Mouse (Mus musculus): Measurements from ENCODE around the gene Sf3a1. TPM values are rescaled to one million over a fixed set of nuclear protein-coding genes. Genes with fewer than 3 reads are reported as not detected.

Sf3a1 gene
- total RNA-seq, 2 experiments from 2014 or later = 24.8 to 42.4 TPM

Other genes starting within 250 kb of the Sf3a1 start
- 4.0 and 4.1 TPM in 2 replicates for gene Slc35e4, start 245.7 kb upstream of the Sf3a1 start, total RNA-seq (2015)
- gene Slc35e4, start 245.7 kb upstream of the Sf3a1 start, total RNA-seq (2017) = 7.4 and 7.9 TPM in 2 replicates
- gene Tcn2, start 228.2 kb upstream of the Sf3a1 start, total RNA-seq (2015) = 108 and 109 TPM in 2 replicates
- 57.0 and 66.9 TPM in 2 replicates for gene Tcn2, start 228.2 kb upstream of the Sf3a1 start, total RNA-seq (2017)
- 28.5 and 31.1 TPM in 2 replicates for gene Pes1, start 196.4 kb upstream of the Sf3a1 start, total RNA-seq (2015)
- 60.7 and 86.6 TPM in 2 replicates for gene Pes1, start 196.4 kb upstream of the Sf3a1 start, total RNA-seq (2017)
- gene 4930556J24Rik, start 183.6 kb upstream of the Sf3a1 start, total RNA-seq (2015) = not detected in 2 replicates
- gene 4930556J24Rik, start 183.6 kb upstream of the Sf3a1 start, total RNA-seq (2017) = not detected in 2 replicates
- 0.22 TPM in 1 of 2 replicates, not detected in the other for gene Gal3st1, start 176.7 kb upstream of the Sf3a1 start, total RNA-seq (2015)
- gene Gal3st1, start 176.7 kb upstream of the Sf3a1 start, total RNA-seq (2017) = not detected in 2 replicates
- not detected in 2 replicates for gene Sec14l4, start 128.9 kb upstream of the Sf3a1 start, total RNA-seq (2015)
- gene Sec14l4, start 128.9 kb upstream of the Sf3a1 start, total RNA-seq (2017) = not detected in 2 replicates
- gene Sec14l3, start 95.5 kb upstream of the Sf3a1 start, total RNA-seq (2015) = not detected in 2 replicates
- gene Sec14l3, start 95.5 kb upstream of the Sf3a1 start, total RNA-seq (2017) = not detected in 2 replicates
- 1.1 and 2.6 TPM in 2 replicates for gene Mtfp1, start 64.9 kb upstream of the Sf3a1 start, total RNA-seq (2015)
- gene Mtfp1, start 64.9 kb upstream of the Sf3a1 start, total RNA-seq (2017) = 1.3 and 1.8 TPM in 2 replicates
- gene Sec14l2, start 36.9 kb upstream of the Sf3a1 start, total RNA-seq (2015) = 0.27 and 0.82 TPM in 2 replicates
- gene Sec14l2, start 36.9 kb upstream of the Sf3a1 start, total RNA-seq (2017) = 0.81 and 3.9 TPM in 2 replicates
- gene Rnf215, start 25.1 kb upstream of the Sf3a1 start, total RNA-seq (2015) = 6.3 and 7.7 TPM in 2 replicates
- gene Rnf215, start 25.1 kb upstream of the Sf3a1 start, total RNA-seq (2017) = 12.8 and 14.8 TPM in 2 replicates
- 1.1 TPM in 1 of 2 replicates, not detected in the other for gene Ccdc157, start 57 bp upstream of the Sf3a1 start, total RNA-seq (2015)
- 0.44 and 1.3 TPM in 2 replicates for gene Ccdc157, start 57 bp upstream of the Sf3a1 start, total RNA-seq (2017)
- 2.5 and 3.8 TPM in 2 replicates for gene Tbc1d10a, start 26.4 kb downstream of the Sf3a1 start, total RNA-seq (2015)
- 5.5 and 8.3 TPM in 2 replicates for gene Tbc1d10a, start 26.4 kb downstream of the Sf3a1 start, total RNA-seq (2017)
- 1.2 and 1.3 TPM in 2 replicates for gene Castor1, start 57.9 kb downstream of the Sf3a1 start, total RNA-seq (2015)
- gene Castor1, start 57.9 kb downstream of the Sf3a1 start, total RNA-seq (2017) = 1.1 and 2.3 TPM in 2 replicates
- gene Osm, start 76.1 kb downstream of the Sf3a1 start, total RNA-seq (2015) = 26.6 and 34.4 TPM in 2 replicates
- 31.9 and 39.2 TPM in 2 replicates for gene Osm, start 76.1 kb downstream of the Sf3a1 start, total RNA-seq (2017)
- 0.18 and 0.31 TPM in 2 replicates for gene Lif, start 97.2 kb downstream of the Sf3a1 start, total RNA-seq (2015)
- gene Lif, start 97.2 kb downstream of the Sf3a1 start, total RNA-seq (2017) = 1.1 and 6.7 TPM in 2 replicates

All from megakaryocyte, adult 5-6 weeks (primary cell).